Mouse (Mus musculus): Measurements from ENCODE around the gene Ngfr.
A peak's percentile ranks its signal among the peaks of the same experiment; 100 is the strongest.

- TF ChIP-seq CTCF (IDR thresholded peaks at IDR 0.05; ENCODE audit: extremely low read depth, insufficient read length, insufficient replicate concordance, low read depth, low read length) (peak; percentile 98), POLR2A (IDR thresholded peaks at IDR 0.05; ENCODE audit: low read depth, low read length) (no peak)
Measured at GRCm38 (mm10) chr11:95520456-95521072, 67.0 kb downstream of the Ngfr start.
